12 mouse cellular contexts compared by ENCODE assay signal in the genomic region with DNA sequence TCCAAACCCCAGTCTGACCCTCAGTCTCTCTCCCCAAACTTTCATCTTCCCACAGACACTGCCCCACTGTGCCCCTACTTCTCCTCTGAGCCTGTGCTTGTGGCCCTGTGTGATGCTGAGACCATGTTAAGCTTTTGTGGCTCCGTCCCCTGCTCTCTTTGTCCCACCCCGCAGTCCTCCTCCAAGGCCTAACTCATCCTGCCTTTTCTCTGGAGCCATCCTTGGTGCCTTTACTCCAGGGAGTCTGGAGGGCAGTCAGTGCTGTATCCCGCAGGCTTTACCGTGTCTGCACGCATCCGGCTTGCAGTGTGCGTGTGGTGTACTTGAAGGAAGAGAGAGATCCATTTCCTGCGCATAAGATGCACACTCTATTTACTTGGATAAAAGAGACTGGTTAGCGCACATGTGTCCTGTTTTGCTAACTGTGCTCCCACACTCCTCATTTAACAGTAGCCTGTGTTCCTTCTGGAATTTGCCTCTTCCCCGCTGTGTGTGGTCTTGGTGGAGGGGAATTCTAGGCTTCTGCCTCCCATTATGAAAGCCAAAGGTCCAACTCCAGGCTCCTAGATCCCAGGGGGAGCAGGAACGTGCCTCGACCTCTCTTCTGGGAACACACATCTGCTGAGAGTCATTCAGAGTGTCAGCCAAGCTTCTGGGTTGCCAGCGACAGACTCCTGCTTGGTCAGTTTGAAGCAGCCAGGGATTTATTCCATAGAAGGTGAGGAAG.
DNase-seq lines count a peak whose midpoint lies in the region; ATAC-seq and TF ChIP-seq lines count a peak whose summit lies in the region.
"Had no signal": no experiment of that assay in that cellular context is flagged by ENCODE, and none has a peak within 500 bp of the region (broad histone marks: within the 10 kb centered on the region; RNA-seq: fewer than 3 reads in every experiment).

No protein-coding gene starts in this region.

- no peaks in the 10 kb centered on the region for H3K9me3 ChIP-seq in hindbrain, embryonic 16.5 days (ENCODE audit: control insufficient read depth, low read length)
- no peaks in the 10 kb centered on the region for H3K9me3 ChIP-seq in hindbrain, embryonic 11.5 days (ENCODE audit: control insufficient read depth, low read length)
- no peaks in the 10 kb centered on the region for H3K9me3 ChIP-seq in embryonic facial prominence, embryonic 14.5 days (ENCODE audit: control insufficient read depth, low read length)
- no peaks in the 10 kb centered on the region for H3K9me3 ChIP-seq in limb, embryonic 14.5 days (ENCODE audit: control insufficient read depth, low read length)
- H3K9me3 ChIP-seq: hindbrain, embryonic 15.5 days; megakaryocyte, embryonic 14.5 days; neural tube, embryonic 12.5 days had no signal

- intact Hi-C loops in left cerebral cortex, postnatal 25 days (cut with DNase I): loop anchor here (5.0 kb wide), 2 partner anchors 229 to 339 kb away; a partner anchor contains a TSS

- peak; percentile 27 to 29 for DNase-seq in cerebellum, adult 2 months
- no peak for DNase-seq in cerebellum, postnatal 36 days
- no peak for DNase-seq in hindbrain, embryonic 11.5 days (ENCODE audit: low spot score)
- peak; percentile 24 for DNase-seq in embryonic facial prominence, embryonic 14.5 days (ENCODE audit: low spot score)
- no peak for DNase-seq in limb, embryonic 14.5 days (ENCODE audit: low spot score)
- no peak for DNase-seq in left cerebral cortex, postnatal 25 days (ENCODE audit: low spot score in 2 of 2)
- DNase-seq in adrenal gland, adult 2 months: no peak

- WGBS in cerebellum, adult 2 months: 76% methylated on average over 13 of the region's 13 CpGs
- WGBS in hindbrain, embryonic 16.5 days: 73% methylated on average over 13 of the region's 13 CpGs
- 75% methylated on average over 13 of the region's 13 CpGs for WGBS in hindbrain, embryonic 11.5 days
- WGBS in embryonic facial prominence, embryonic 14.5 days: 58% methylated on average over 13 of the region's 13 CpGs
- 61% methylated on average over 13 of the region's 13 CpGs for WGBS in limb, embryonic 14.5 days

- TF ChIP-seq POLR2A in cerebellum, adult 2 months (IDR thresholded peaks at IDR 0.05; ENCODE audit: borderline replicate concordance, insufficient read depth, low read length): no peak
- TF ChIP-seq POLR2A in limb, embryonic 14.5 days (IDR thresholded peaks at IDR 0.05; ENCODE audit: borderline replicate concordance, extremely low read depth, insufficient read depth, insufficient read length): no peak

- TF ChIP-seq CTCF in cerebellum, adult 2 months (IDR thresholded peaks at IDR 0.05; ENCODE audit: borderline replicate concordance, insufficient read depth, low read depth, low read length): no peak

- H3K27me3 ChIP-seq in cerebellum, adult 2 months (ENCODE audit: control insufficient read depth, insufficient read depth, low read length): no peaks in the 10 kb centered on the region
- no peaks in the 10 kb centered on the region for H3K27me3 ChIP-seq in hindbrain, embryonic 16.5 days (replicated peaks; ENCODE audit: control insufficient read depth, insufficient read depth, low read length)
- no peaks in the 10 kb centered on the region for H3K27me3 ChIP-seq in hindbrain, embryonic 11.5 days (ENCODE audit: control insufficient read depth, insufficient read depth, low read length)
- H3K27me3 ChIP-seq in embryonic facial prominence, embryonic 14.5 days (replicated peaks; ENCODE audit: control insufficient read depth, insufficient read depth, low read length): no peaks in the 10 kb centered on the region
- no peaks in the 10 kb centered on the region for H3K27me3 ChIP-seq in limb, embryonic 14.5 days (ENCODE audit: control insufficient read depth, insufficient read depth, low read length)
- H3K27me3 ChIP-seq: hindbrain, embryonic 15.5 days; neural tube, embryonic 12.5 days had no signal

- 0 out of 2 replicates have a peak overlapping the region, but pooled peaks have one; percentile 18 for H3K27ac ChIP-seq in cerebellum, adult 2 months (ENCODE audit: insufficient read depth, low read length)
- no peak overlapping the region for H3K27ac ChIP-seq in hindbrain, embryonic 16.5 days (ENCODE audit: low read depth, low read length)
- H3K27ac ChIP-seq in hindbrain, embryonic 11.5 days (ENCODE audit: low read depth, low read length): no peak overlapping the region
- peak overlapping the region; percentile 50 for H3K27ac ChIP-seq in embryonic facial prominence, embryonic 14.5 days (replicated peaks; ENCODE audit: low read depth, low read length)
- peak overlapping the region; percentile 89 for H3K27ac ChIP-seq in limb, embryonic 14.5 days (replicated peaks; ENCODE audit: low read depth, low read length)
- H3K27ac ChIP-seq: hindbrain, embryonic 15.5 days; neural tube, embryonic 12.5 days had no signal

- peaks cover 51% of the 10 kb centered on the region for H3K4me1 ChIP-seq in cerebellum, adult 2 months (ENCODE audit: control insufficient read depth, insufficient read depth, low read length)
- H3K4me1 ChIP-seq in hindbrain, embryonic 16.5 days (ENCODE audit: control insufficient read depth, insufficient read depth, low read depth, low read length): peaks cover 38% of the 10 kb centered on the region
- peaks cover 9% of the 10 kb centered on the region for H3K4me1 ChIP-seq in hindbrain, embryonic 11.5 days (replicated peaks; ENCODE audit: control insufficient read depth, insufficient read depth, low read length)
- H3K4me1 ChIP-seq in embryonic facial prominence, embryonic 14.5 days (ENCODE audit: control insufficient read depth, insufficient read depth, low read length): peaks cover 46% of the 10 kb centered on the region
- H3K4me1 ChIP-seq in limb, embryonic 14.5 days (ENCODE audit: control insufficient read depth, insufficient read depth, low read length): peaks cover 56% of the 10 kb centered on the region

- no peak overlapping the region for H3K4me2 ChIP-seq in hindbrain, embryonic 16.5 days (ENCODE audit: low read length)
- H3K4me2 ChIP-seq in hindbrain, embryonic 11.5 days (replicated peaks; ENCODE audit: low read depth, low read length): no peak overlapping the region
- no peak overlapping the region for H3K4me2 ChIP-seq in embryonic facial prominence, embryonic 14.5 days (ENCODE audit: low read depth, low read length)
- no peak overlapping the region for H3K4me2 ChIP-seq in limb, embryonic 14.5 days (replicated peaks; ENCODE audit: low read depth, low read length, severe bottlenecking)
- H3K4me2 ChIP-seq: hindbrain, embryonic 15.5 days; neural tube, embryonic 12.5 days had no signal

- H3K36me3 ChIP-seq in hindbrain, embryonic 16.5 days (ENCODE audit: control insufficient read depth, insufficient read depth, low read length): no peaks in the 10 kb centered on the region
- H3K36me3 ChIP-seq in hindbrain, embryonic 11.5 days (ENCODE audit: control insufficient read depth, insufficient read depth, low read length): no peaks in the 10 kb centered on the region
- no peaks in the 10 kb centered on the region for H3K36me3 ChIP-seq in embryonic facial prominence, embryonic 14.5 days (ENCODE audit: control insufficient read depth, insufficient read depth, low read length)
- H3K36me3 ChIP-seq in limb, embryonic 14.5 days (ENCODE audit: control insufficient read depth, insufficient read depth, low read length): no peaks in the 10 kb centered on the region
- H3K36me3 ChIP-seq: hindbrain, embryonic 15.5 days; neural tube, embryonic 12.5 days had no signal

- 0 out of 2 replicates have a peak overlapping the region, but pooled peaks have one; percentile 14 for H3K9ac ChIP-seq in hindbrain, embryonic 16.5 days (ENCODE audit: low read depth, low read length)
- H3K9ac ChIP-seq in hindbrain, embryonic 11.5 days (ENCODE audit: low read depth, low read length): no peak overlapping the region
- peak overlapping the region; percentile 14; the same call in 1 of the 2 replicates for H3K9ac ChIP-seq in embryonic facial prominence, embryonic 14.5 days (ENCODE audit: low read depth, low read length)
- H3K9ac ChIP-seq in limb, embryonic 14.5 days (ENCODE audit: low read depth, low read length, severe bottlenecking): no peak overlapping the region
- H3K9ac ChIP-seq: hindbrain, embryonic 15.5 days; neural tube, embryonic 12.5 days had no signal

- H3K4me3 ChIP-seq in cerebellum, adult 2 months (replicated peaks; ENCODE audit: insufficient read depth, low read depth, low read length): no peak overlapping the region
- H3K4me3 ChIP-seq in hindbrain, embryonic 16.5 days (ENCODE audit: low read length): no peak overlapping the region
- H3K4me3 ChIP-seq in hindbrain, embryonic 11.5 days (ENCODE audit: low read depth, low read length): no peak overlapping the region
- no peak overlapping the region for H3K4me3 ChIP-seq in embryonic facial prominence, embryonic 14.5 days (ENCODE audit: low read depth, low read length)
- H3K4me3 ChIP-seq in limb, embryonic 14.5 days (replicated peaks; ENCODE audit: low read length): no peak overlapping the region
- H3K4me3 ChIP-seq: hindbrain, embryonic 15.5 days; megakaryocyte, embryonic 14.5 days; neural tube, embryonic 12.5 days had no signal

- ATAC-seq in hindbrain, embryonic 16.5 days: no peak
- no peak for ATAC-seq in hindbrain, embryonic 11.5 days (ENCODE audit: low FRiP score)
- no peak for ATAC-seq in embryonic facial prominence, embryonic 14.5 days (ENCODE audit: low read depth)
- ATAC-seq in limb, embryonic 14.5 days (ENCODE audit: low FRiP score, low read depth): no peak
- ATAC-seq: activated CD4-positive, CD25-positive, alpha-beta regulatory T cell, adult 4 months had no signal

Comparison
In these comparisons a context has a peak if more than half of its experiments do, and no peak if none do; other contexts are left out.
1. DNase-seq: peak in cerebellum, adult 2 months (2 of 2) and embryonic facial prominence, embryonic 14.5 days (single experiment); none in cerebellum, postnatal 36 days (0 of 2), hindbrain, embryonic 11.5 days (single experiment), limb, embryonic 14.5 days (single experiment), left cerebral cortex, postnatal 25 days (0 of 2) and adrenal gland, adult 2 months (single experiment).
2. H3K9ac ChIP-seq: peak in hindbrain, embryonic 16.5 days (single experiment) and embryonic facial prominence, embryonic 14.5 days (single experiment); none in hindbrain, embryonic 11.5 days (single experiment) and limb, embryonic 14.5 days (single experiment).
3. H3K27ac ChIP-seq: peak in cerebellum, adult 2 months (single experiment), embryonic facial prominence, embryonic 14.5 days (single experiment) and limb, embryonic 14.5 days (single experiment); none in hindbrain, embryonic 16.5 days (single experiment) and hindbrain, embryonic 11.5 days (single experiment).